Mouse (Mus musculus) ES-Bruce4 (cell line): Measurements from ENCODE around the gene Tfam.

Source experiments
- CTCF ChIP-seq: IDR thresholded peaks from one replicate; pipeline ENCODE4 v1.8.1; 2011; ENCODE audit warnings: low read depth, low read length
- EP300 ChIP-seq: IDR thresholded peaks from 2 replicates; pipeline ENCODE4 v1.6.1; 2011; ENCODE audit warnings: low read depth, low read length; ENCODE audit not compliant: insufficient read depth
- POLR2A ChIP-seq: IDR thresholded peaks from one replicate; pipeline ENCODE4 v1.8.1; 2011; ENCODE audit warnings: low read length; ENCODE audit not compliant: insufficient read depth

DNA sequence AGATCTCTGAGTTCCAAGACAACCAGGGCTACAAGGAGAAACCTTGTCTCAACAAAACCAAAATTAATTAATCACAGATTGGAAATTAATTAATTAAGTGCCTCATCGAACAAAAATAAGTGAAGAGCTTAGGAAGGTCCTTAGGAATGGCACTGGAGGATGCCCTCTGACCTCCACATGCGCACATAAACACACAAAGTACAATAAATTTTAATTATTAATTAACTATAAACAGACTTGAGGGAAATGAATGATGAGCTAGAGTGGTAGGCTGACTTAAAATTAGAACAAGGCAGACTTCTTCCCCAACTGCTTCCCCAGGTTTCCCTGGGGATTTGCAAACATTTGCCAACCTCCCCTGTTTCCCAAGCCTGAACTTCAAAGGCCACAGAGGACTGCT lies 57.0 kb downstream of the Tfam start:
- TF ChIP-seq CTCF (no peak), POLR2A (no peak), EP300 (no peak)
